Mouse (Mus musculus) kidney, postnatal 0 days (tissue): ENCODE results near the gene Gm20479. TPM values are rescaled to one million over a fixed set of nuclear protein-coding genes. Genes with fewer than 3 reads are reported as not detected.

Experiments
- ATAC-seq: fragments of 200-750 bp; cut with Nextera tagmentation; replicated peaks from 2 replicates; pipeline ENCODE4 v1.8.0; 2017; ENCODE audit warnings: low read depth, moderate number of reproducible peaks, moderate TSS enrichment, moderate library complexity; ENCODE audit not compliant: low FRiP score
- DNase-seq: peaks from one replicate; pipeline ENCODE4 v3.0.0-alpha.2; 2016; ENCODE audit warnings: low spot score
- H3K27ac ChIP-seq: fragments of 300-500 bp; sonication (generic); 2 replicates; pipeline ENCODE4 v1.5.1; 2014; ENCODE audit warnings: mild to moderate bottlenecking
- H3K27me3 ChIP-seq: fragments of 300-500 bp; sonication (generic); 2 replicates; pipeline ENCODE4 v1.6.1; 2014; ENCODE audit warnings: low read length, mixed read lengths; ENCODE audit not compliant: insufficient read depth
- H3K36me3 ChIP-seq: fragments of 300-500 bp; sonication (generic); 2 replicates; pipeline ENCODE4 v1.6.1; 2014; ENCODE audit warnings: low read length, mixed read lengths; ENCODE audit not compliant: insufficient read depth
- H3K4me1 ChIP-seq: fragments of 300-500 bp; sonication (generic); replicated peaks from 2 replicates; pipeline ENCODE4 v1.6.1; 2014; ENCODE audit warnings: antibody characterized with exemption, low read length, mixed read lengths; ENCODE audit not compliant: insufficient read depth
- H3K4me2 ChIP-seq: fragments of 300-500 bp; sonication (generic); 2 replicates; pipeline ENCODE4 v1.6.1; 2014; ENCODE audit warnings: mild to moderate bottlenecking, low read length, moderate library complexity, mixed read lengths
- H3K4me3 ChIP-seq: fragments of 300-500 bp; sonication (generic); replicated peaks from 2 replicates; pipeline ENCODE4 v1.5.1; 2014; ENCODE audit warnings: low read depth, low read length
- H3K9ac ChIP-seq: fragments of 300-500 bp; sonication (generic); 2 replicates; pipeline ENCODE4 v1.6.1; 2014; ENCODE audit warnings: low read depth, low read length
- H3K9me3 ChIP-seq: fragments of 300-500 bp; sonication (generic); replicated peaks from 2 replicates; pipeline ENCODE4 v1.6.1; 2016; ENCODE audit warnings: low read length, inconsistent platforms, mixed read lengths
- CTCF ChIP-seq: IDR thresholded peaks from 2 replicates; pipeline ENCODE4 v1.5.1; 2016; ENCODE audit warnings: antibody characterized with exemption, low read depth, mild to moderate bottlenecking, moderate library complexity
- WGBS: fragments of 180-500 bp; shearing (Covaris S2); extraction: QIAGEN DNeasy Blood & Tissue Kit; methylation state at CpG from one replicate; pipeline ENCODE4 v1.1.7; 2014; 5-methylcytosine and 5-hydroxymethylcytosine counted together
- polyA plus RNA-seq: library from polyadenylated mRNA; unstranded; fragments of >200 nt; fragmentation: Nextera tagmentation; extraction: Ambion mirVana; gene quantifications from 2 replicates; pipeline ENCODE4 v1.2.1, GENCODE M21; 2015

The Gm20479 gene
- polyA plus RNA-seq, 1 experiment from 2014 or later: 0.57 TPM

GRCm38 (mm10) chr7:27309832-27310231 is 47.4 kb downstream of the Gm20479 start:
- Histone ChIP-seq H3K4me1 (peaks cover 10% of the 10 kb centered on the region; the same call in 1 of the 2 replicates), H3K9ac (no peak overlapping the region), H3K9me3 (no peaks in the 10 kb centered on the region), H3K4me2 (no peak overlapping the region), H3K4me3 (no peak overlapping the region), H3K27ac (no peak overlapping the region), H3K27me3 (no peaks in the 10 kb centered on the region), H3K36me3 (no peaks in the 10 kb centered on the region)
- WGBS: 55% methylated on average over 3 of the region's 3 CpGs
- DNase-seq (no peak), ATAC-seq (no peak)
- TF ChIP-seq CTCF: no peak

GRCm38 (mm10) chr7:27308821-27309549 is 48.2 kb downstream of the Gm20479 start:
- Histone ChIP-seq H3K27ac (no peak overlapping the region), H3K27me3 (no peaks in the 10 kb centered on the region), H3K9me3 (no peaks in the 10 kb centered on the region), H3K4me1 (peaks cover 10% of the 10 kb centered on the region; the same call in 1 of the 2 replicates), H3K36me3 (no peaks in the 10 kb centered on the region), H3K4me3 (peak overlapping the region; percentile 35), H3K9ac (no peak overlapping the region), H3K4me2 (peak overlapping the region; percentile 59)
- TF ChIP-seq CTCF: no peak
- WGBS: 10% methylated on average over 28 of the region's 28 CpGs
- ATAC-seq: peak; percentile 55
- DNase-seq: peak; percentile 74

GRCm38 (mm10) chr7:27307551-27307950 is 49.7 kb downstream of the Gm20479 start:
- no peak overlapping the region for H3K4me2 ChIP-seq
- no peaks in the 10 kb centered on the region for H3K27me3 ChIP-seq
- no peak overlapping the region for H3K4me3 ChIP-seq
- peak; percentile 60 for TF ChIP-seq CTCF
- no peak overlapping the region for H3K27ac ChIP-seq
- DNase-seq: no peak
- no peak for ATAC-seq
- no peaks in the 10 kb centered on the region for H3K9me3 ChIP-seq
- peaks cover 10% of the 10 kb centered on the region; the same call in 1 of the 2 replicates for H3K4me1 ChIP-seq
- H3K36me3 ChIP-seq: no peaks in the 10 kb centered on the region
- H3K9ac ChIP-seq: no peak overlapping the region
- 63% methylated on average over 9 of the region's 9 CpGs for WGBS

GRCm38 (mm10) chr7:27306161-27307160 is 50.8 kb downstream of the Gm20479 start:
- Histone ChIP-seq H3K4me2 (no peak overlapping the region), H3K27me3 (no peaks in the 10 kb centered on the region), H3K4me3 (no peak overlapping the region), H3K9ac (no peak overlapping the region), H3K9me3 (no peaks in the 10 kb centered on the region), H3K36me3 (no peaks in the 10 kb centered on the region), H3K27ac (no peak overlapping the region), H3K4me1 (peaks cover 10% of the 10 kb centered on the region; the same call in 1 of the 2 replicates)
- ATAC-seq (no peak), DNase-seq (no peak)
- 79% methylated on average over 24 of the region's 24 CpGs for WGBS
- TF ChIP-seq CTCF: peak; percentile 77

- Histone ChIP-seq H3K4me2 (no peak overlapping the region), H3K4me3 (no peak overlapping the region), H3K36me3 (no peaks in the 10 kb centered on the region), H3K4me1 (peaks cover 7% of the 10 kb centered on the region; the same call in 1 of the 2 replicates), H3K27ac (no peak overlapping the region), H3K27me3 (no peaks in the 10 kb centered on the region), H3K9me3 (no peaks in the 10 kb centered on the region), H3K9ac (no peak overlapping the region)
- WGBS: 74% methylated on average over 17 of the region's 17 CpGs
- ATAC-seq (no peak), DNase-seq (no peak)
- no peak for TF ChIP-seq CTCF
Measured at GRCm38 (mm10) chr7:27305091-27305730, 52.0 kb downstream of the Gm20479 start.

Other genes starting within 250 kb of the Gm20479 start
- 0.29 TPM in 1 of 2 replicates, not detected in the other for gene Cyp2f2, start 237.5 kb downstream of the Gm20479 start, polyA plus RNA-seq
- gene Cyp2t4, start 203.7 kb downstream of the Gm20479 start, polyA plus RNA-seq: not detected in 2 replicates
- 64.4 and 65.4 TPM in 2 replicates for gene Egln2, start 190.6 kb downstream of the Gm20479 start, polyA plus RNA-seq
- gene Rab4b, start 178.5 kb downstream of the Gm20479 start, polyA plus RNA-seq: 74.0 and 75.0 TPM in 2 replicates
- gene Gm21983, start 176.3 kb downstream of the Gm20479 start, polyA plus RNA-seq: 0.30 and 0.54 TPM in 2 replicates
- gene Mia, start 176.3 kb downstream of the Gm20479 start, polyA plus RNA-seq: 17.6 and 23.5 TPM in 2 replicates
- gene BC024978, start 161.6 kb downstream of the Gm20479 start, polyA plus RNA-seq: 2.2 and 3.1 TPM in 2 replicates
- gene Snrpa, start 161.1 kb downstream of the Gm20479 start, polyA plus RNA-seq: 160 and 174 TPM in 2 replicates
- 3.4 and 3.6 TPM in 2 replicates for gene Itpkc, start 128.8 kb downstream of the Gm20479 start, polyA plus RNA-seq
- gene Coq8b, start 124.4 kb downstream of the Gm20479 start, polyA plus RNA-seq: 20.8 and 22.0 TPM in 2 replicates
- 12.6 and 13.0 TPM in 2 replicates for gene Numbl, start 99.0 kb downstream of the Gm20479 start, polyA plus RNA-seq
- 41.7 and 43.8 TPM in 2 replicates for gene Ltbp4, start 19.7 kb downstream of the Gm20479 start, polyA plus RNA-seq
- gene Shkbp1, start 1.4 kb downstream of the Gm20479 start, polyA plus RNA-seq: 34.1 and 40.2 TPM in 2 replicates
- gene Sptbn4, start 90.3 kb upstream of the Gm20479 start, polyA plus RNA-seq: 0.17 and 0.28 TPM in 2 replicates
- 33.4 and 40.1 TPM in 2 replicates for gene Blvrb, start 90.6 kb upstream of the Gm20479 start, polyA plus RNA-seq
- gene Sertad3, start 116.3 kb upstream of the Gm20479 start, polyA plus RNA-seq: 24.0 and 25.3 TPM in 2 replicates
- gene Sertad1, start 129.5 kb upstream of the Gm20479 start, polyA plus RNA-seq: 41.6 and 44.3 TPM in 2 replicates
- 4.1 and 4.7 TPM in 2 replicates for gene Prx, start 141.9 kb upstream of the Gm20479 start, polyA plus RNA-seq
- gene Hipk4, start 165.8 kb upstream of the Gm20479 start, polyA plus RNA-seq: 0.45 and 0.57 TPM in 2 replicates
- 109 and 118 TPM in 2 replicates for gene Pld3, start 195.8 kb upstream of the Gm20479 start, polyA plus RNA-seq
- gene 2310022A10Rik, start 195.8 kb upstream of the Gm20479 start, polyA plus RNA-seq: 20.1 and 20.9 TPM in 2 replicates
- 74.3 and 75.3 TPM in 2 replicates for gene Akt2, start 234.1 kb upstream of the Gm20479 start, polyA plus RNA-seq